Mouse (Mus musculus): Measurements from ENCODE around the gene Ibsp.

Ibsp gene

GRCm38 (mm10) chr5:104342881-104343280 lies 43.9 kb downstream of the Ibsp start:
- no peak for DNase-seq (ENCODE audit: low read depth)

- DNase-seq (ENCODE audit: low read depth) = no peak
Measured at GRCm38 (mm10) chr5:104344526-104345240, 45.7 kb downstream of the Ibsp start.

- DNase-seq (ENCODE audit: low read depth) = no peak
Measured at GRCm38 (mm10) chr5:104345241-104345630, 46.3 kb downstream of the Ibsp start.

GRCm38 (mm10) chr5:104351041-104351440 lies 52.1 kb downstream of the Ibsp start:
- no peak for DNase-seq (ENCODE audit: low read depth)

- DNase-seq (ENCODE audit: low read depth) = no peak
Measured at GRCm38 (mm10) chr5:104351874-104352273, 52.9 kb downstream of the Ibsp start.

- no peak for DNase-seq (ENCODE audit: low read depth)
Measured at GRCm38 (mm10) chr5:104357575-104357974, 58.6 kb downstream of the Ibsp start.

- DNase-seq (ENCODE audit: low read depth) = no peak
Measured at GRCm38 (mm10) chr5:104358592-104358991, 59.6 kb downstream of the Ibsp start.

GRCm38 (mm10) chr5:104359257-104359656 lies 60.3 kb downstream of the Ibsp start:
- no peak for DNase-seq (ENCODE audit: low read depth)
